Mouse (Mus musculus) mouse trophoblast stem cell (cell line): ENCODE results near the gene Wdr24.

Experiments
- in situ Hi-C, 2 experiments: fragments of 300-500 bp; cut with MseI, MboI; formaldehyde crosslinking; loops; 2 replicates in 1 of 2; 3 replicates in 1 of 2; pipeline ENCODE4 v1.15.1; 2025

Gene Wdr24

GRCm38 (mm10) chr17:25877025-25877424, 53.6 kb downstream of the Wdr24 start:
- in situ Hi-C loops, result no loop called here

GRCm38 (mm10) chr17:25877741-25878610, 54.5 kb downstream of the Wdr24 start:
- in situ Hi-C loops, result no loop called here
